Mouse (Mus musculus): ENCODE measurements around the gene Rapgef5.

Gene Rapgef5

DNA sequence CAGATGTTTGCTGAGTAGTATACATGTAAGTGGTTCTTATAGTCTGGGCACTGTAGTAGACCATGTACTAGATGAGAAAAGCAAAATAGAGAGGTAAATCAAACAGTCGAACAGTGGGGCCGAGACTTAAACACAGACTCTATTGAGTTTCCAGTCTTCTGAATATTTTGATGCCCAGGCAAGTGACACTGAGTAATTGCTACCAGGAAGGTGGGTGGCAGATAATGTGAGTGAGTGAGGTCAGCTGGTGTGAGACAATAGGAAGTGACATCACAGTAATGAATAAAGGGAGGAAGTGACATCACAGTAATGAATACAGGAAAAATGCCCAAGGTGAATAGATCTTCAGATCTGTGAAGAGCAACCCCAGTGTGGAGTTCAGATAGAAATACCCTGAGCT lies at the start of gene Rapgef5:
Gene Rapgef5 (plus strand): TSS at position 301 of the 400 bp plus-strand sequence.
- no peak for DNase-seq (ENCODE audit: low spot score in 2 of 2)

DNA sequence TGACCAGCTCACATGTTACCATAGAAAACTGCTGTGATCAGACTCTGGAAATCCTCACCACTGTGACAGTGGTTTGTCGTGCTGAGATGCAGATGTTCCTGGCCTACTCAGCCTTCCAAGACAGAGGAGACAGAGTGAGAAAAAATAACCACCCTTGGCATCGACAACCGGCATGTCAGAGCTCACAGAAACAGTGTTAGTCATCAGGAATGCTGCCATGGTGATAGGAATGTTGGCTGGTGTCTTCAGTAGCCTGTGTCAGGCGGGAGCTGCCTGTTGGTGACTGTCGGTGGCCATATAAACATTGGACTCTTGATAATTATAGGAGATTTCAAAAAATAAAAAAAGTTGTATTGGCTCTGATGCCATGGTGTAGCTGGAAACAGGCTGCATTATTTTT lies 48.0 kb upstream of the Rapgef5 start:
- DNase-seq (ENCODE audit: low spot score in 2 of 2) = no peak

GRCm38 (mm10) chr12:117479014-117479413 lies 37.3 kb upstream of the Rapgef5 start:
- DNase-seq (ENCODE audit: low spot score in 2 of 2) = peak in 1 of 2 experiments; percentile 18

DNA sequence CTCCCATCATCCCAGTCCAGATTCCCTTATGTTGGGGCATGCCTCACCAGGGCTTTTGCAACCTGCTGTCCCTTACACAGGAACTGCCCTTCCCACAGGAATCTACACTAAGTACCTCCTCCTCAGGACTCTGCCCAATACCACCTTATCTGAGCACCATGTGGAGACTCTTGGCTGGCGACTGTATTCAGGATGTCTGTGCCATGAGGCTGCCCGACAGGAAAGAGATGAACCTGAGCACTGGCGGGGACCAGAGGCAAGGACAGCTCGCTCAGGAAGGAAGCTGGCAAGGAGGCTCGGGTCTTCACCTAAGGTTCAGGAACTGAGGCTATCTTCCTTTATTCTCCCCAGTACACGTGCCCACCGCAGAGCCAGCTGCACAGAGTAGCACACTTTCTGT lies 36.6 kb upstream of the Rapgef5 start:
- no peak for DNase-seq (ENCODE audit: low spot score in 2 of 2)

- DNase-seq (ENCODE audit: low spot score in 2 of 2) = no peak
Measured at GRCm38 (mm10) chr12:117480958-117481357, 35.3 kb upstream of the Rapgef5 start.

DNA sequence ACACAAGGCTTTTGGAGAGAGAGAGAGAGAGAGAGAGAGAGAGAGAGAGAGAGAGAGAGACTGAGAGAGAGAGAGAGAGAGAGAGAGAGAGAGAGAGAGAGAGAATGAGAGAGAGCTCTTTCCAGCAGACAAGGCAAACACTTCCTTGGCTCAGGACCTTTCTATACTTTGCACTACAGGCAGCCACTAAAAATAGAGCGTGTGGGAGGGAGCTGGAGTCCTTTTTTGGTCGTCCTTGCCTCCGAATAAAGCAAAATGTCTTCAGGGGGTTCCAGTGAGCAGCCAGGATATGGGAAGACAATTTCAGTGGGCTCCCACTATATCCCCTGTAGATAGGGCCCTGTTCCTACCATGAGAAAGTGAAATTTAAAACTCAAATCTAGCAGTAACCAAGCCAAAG lies 33.6 kb upstream of the Rapgef5 start:
- DNase-seq (ENCODE audit: low spot score in 2 of 2) = no peak

- DNase-seq (ENCODE audit: low spot score in 2 of 2) = no peak
Measured at GRCm38 (mm10) chr12:117486118-117487057, 29.9 kb upstream of the Rapgef5 start.

GRCm38 (mm10) chr12:117496501-117497176 lies 19.6 kb upstream of the Rapgef5 start:
- no peak for DNase-seq (ENCODE audit: low spot score in 2 of 2)

GRCm38 (mm10) chr12:117497361-117497760 lies 18.9 kb upstream of the Rapgef5 start:
- no peak for DNase-seq (ENCODE audit: low spot score in 2 of 2)

- DNase-seq (ENCODE audit: low spot score in 2 of 2) = no peak
Measured at GRCm38 (mm10) chr12:117499242-117499641, 17.0 kb upstream of the Rapgef5 start.

DNA sequence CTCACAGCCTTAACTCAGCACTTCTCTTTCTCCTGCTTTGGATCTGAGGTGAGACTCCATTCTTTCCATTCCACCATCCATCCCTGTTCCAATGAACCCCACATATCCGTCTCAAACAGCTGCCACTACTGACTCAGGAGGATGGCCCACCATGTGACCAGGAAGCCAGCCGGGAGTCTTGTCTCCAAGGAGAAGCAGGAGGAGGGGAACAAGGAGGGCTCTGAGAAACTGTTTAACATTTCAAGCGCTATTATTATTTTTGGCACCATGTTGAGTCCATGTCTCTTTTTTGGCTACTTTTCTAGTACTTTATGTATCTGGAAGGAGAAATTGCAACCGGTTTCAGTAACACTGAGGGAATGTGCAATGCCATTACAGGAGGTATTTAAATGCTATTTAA lies 15.1 kb upstream of the Rapgef5 start:
- DNase-seq (ENCODE audit: low spot score in 2 of 2) = no peak

GRCm38 (mm10) chr12:117502834-117503233 lies 13.4 kb upstream of the Rapgef5 start:
- DNase-seq (ENCODE audit: low spot score in 2 of 2) = no peak

- no peak for DNase-seq (ENCODE audit: low spot score in 2 of 2)
Measured at GRCm38 (mm10) chr12:117505163-117505562, 11.1 kb upstream of the Rapgef5 start.

DNA sequence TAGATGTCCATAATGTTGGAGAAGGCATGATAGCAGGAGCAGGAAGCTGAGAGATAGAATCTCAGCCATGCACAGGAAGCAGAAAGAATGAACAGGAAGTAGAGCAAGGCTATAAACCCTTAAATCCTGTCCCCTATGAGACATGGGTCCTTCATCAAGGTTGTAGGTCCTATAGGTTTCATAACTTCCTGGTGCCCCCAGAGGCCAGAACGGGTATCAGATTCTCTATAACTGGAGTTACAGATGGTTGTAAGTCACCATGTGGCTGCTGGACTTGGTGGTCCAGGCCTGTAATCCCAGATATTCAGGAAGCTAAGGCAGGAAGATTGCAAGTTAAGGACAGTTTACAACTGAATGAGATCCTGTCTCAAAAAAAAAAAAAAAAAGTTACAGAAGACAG lies 8.5 kb upstream of the Rapgef5 start:
- DNase-seq (ENCODE audit: low spot score in 2 of 2) = no peak

DNA sequence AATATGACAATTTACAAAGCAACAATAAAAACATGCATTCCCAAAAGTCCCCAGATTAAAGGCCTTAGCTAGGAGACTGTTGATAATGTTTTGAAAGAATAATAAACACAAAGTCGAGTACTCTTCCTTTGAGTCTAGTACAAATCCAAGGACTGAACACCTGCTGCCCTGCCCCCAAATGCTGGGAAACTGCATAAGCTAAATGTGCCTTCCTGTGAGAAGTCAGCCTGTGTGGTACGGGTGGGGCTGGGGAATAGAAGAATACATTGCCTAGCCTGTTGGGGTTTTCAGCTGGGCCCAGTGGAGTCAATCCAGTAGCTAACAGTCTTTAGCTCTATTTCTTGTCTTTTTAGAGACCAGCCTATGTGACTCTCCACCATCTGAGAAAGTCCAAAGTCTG lies 6.4 kb upstream of the Rapgef5 start:
- DNase-seq (ENCODE audit: low spot score in 2 of 2) = no peak

GRCm38 (mm10) chr12:117512468-117512867 lies 3.8 kb upstream of the Rapgef5 start:
- no peak for DNase-seq (ENCODE audit: low spot score in 2 of 2)

GRCm38 (mm10) chr12:117513150-117513932 lies 2.9 kb upstream of the Rapgef5 start:
- no peak for DNase-seq (ENCODE audit: low spot score in 2 of 2)

DNA sequence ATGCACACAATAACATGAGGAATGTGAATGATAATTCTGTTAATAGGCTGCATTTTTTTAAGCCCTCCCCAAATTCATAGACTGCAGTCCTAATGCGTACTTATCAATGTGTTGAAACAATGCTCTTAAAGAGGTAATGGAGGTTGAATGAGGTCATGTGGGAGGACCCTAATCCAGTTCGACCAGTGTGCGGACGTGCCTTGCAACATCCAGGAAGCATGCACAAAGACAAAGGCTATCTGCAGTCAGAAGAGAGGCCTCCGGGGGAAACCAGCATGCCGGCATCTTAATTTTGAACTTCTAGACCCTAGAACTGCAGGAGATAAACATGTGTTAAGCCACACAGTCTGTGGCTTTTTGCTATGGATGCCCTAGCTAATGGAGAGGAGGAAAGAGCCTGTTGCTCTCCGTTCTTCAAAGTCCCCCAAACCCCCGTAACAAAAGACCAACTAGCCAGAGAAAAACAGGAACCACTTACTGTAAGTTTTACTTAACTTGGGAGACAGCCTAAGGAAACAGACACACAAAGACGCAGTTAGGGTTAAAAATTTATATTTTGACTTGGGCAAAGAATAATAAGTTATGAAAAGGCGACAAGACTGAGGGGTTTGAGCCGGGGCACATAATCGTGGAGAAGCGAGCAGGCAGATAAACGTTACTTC lies 1.1 kb downstream of the Rapgef5 start:
- DNase-seq (ENCODE audit: low spot score in 2 of 2) = no peak

DNA sequence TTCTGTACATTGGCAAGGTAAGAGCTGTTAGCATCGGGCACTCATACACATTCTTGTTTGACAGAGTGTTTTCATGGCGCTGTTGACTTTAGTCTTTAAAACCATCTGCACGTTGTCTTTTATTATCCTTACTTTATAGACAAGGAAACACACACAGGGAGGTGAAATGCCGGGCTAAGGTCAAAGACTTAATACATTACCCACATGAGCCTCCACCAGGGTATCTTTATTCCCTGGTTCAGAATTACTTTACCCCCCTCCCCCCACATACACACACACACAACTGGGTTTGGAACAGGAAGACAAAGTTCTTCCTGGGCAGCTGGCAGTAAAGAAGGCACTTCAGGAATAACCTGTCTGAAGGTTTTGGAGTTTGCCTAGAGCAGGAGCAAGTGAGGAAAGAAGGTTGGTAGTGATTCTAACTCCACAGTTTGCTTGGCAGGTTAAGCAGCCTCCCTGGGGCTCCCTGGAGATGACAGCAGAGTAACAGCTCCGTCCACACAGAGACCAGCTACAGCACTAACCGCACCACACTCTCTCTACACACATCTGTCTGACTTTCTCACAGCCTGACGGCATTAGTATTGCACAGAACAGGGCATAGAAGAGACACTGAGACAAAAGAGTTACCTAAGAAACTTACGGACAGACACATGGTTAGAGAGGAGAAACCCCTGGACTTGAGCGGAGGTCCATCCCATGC lies 8.2 kb downstream of the Rapgef5 start:
- DNase-seq (ENCODE audit: low spot score in 2 of 2) = no peak

DNA sequence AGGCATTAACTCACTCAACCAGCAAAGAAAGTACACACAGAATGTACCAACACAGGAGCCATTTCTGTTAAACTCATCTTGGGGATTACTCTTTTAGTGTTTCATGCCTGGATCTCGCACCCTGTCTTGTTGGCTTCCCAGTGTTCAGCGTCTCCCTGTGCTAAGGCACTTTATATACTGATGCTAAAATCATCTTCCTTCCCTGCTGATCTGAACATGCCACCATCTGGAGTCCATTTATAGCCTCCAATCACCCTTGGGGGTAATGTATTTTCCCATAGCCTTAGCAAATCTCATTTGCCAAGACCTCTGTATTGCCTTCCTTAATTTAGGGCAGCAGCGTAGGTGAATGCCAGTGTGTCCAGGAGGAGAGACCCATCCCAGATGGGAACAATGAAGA lies 11.6 kb downstream of the Rapgef5 start:
- no peak for DNase-seq (ENCODE audit: low spot score in 2 of 2)

DNA sequence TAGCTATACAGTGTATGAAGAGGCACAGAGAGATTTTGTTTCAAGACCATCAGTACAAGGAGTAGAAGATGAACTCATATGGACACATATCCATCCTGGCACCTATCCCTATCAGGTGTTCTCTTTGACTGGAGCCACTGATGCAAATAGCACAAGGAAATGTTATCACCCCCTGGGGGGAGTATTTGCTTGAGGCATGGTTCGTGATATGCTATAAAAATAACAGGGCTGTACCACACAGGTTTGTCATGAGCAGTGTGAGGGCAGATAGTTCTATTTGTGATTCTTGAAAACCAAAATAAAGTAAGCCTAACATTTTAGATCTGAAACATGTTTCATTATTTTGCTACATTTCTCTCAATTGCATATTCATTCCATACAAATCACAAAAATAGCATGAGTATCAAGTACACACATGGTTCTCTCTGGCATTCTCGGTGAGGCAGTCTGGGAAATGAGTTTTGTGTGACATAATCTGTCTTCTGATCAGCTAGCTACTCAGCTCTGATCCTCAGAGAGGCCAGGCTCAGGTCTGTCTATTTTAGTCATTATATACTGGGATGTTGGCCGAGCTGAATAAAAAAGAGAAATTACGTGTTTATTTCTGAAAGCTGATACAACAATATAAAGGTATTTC lies 12.3 kb downstream of the Rapgef5 start:
- no peak for DNase-seq (ENCODE audit: low spot score in 2 of 2)
